Mouse (Mus musculus) thymus, postnatal 25 days (tissue): ENCODE measurements at regions not wholly inside any gene's neighbourhood (a gene's known extent, or its start where the extent isn't known, plus 50 kb on each side); places are given as distances from the start of the nearest gene placed in this dataset.

Experiments used
- DNase-seq: peaks from one replicate; pipeline ENCODE4 v3.0.0; 2022

DNA sequence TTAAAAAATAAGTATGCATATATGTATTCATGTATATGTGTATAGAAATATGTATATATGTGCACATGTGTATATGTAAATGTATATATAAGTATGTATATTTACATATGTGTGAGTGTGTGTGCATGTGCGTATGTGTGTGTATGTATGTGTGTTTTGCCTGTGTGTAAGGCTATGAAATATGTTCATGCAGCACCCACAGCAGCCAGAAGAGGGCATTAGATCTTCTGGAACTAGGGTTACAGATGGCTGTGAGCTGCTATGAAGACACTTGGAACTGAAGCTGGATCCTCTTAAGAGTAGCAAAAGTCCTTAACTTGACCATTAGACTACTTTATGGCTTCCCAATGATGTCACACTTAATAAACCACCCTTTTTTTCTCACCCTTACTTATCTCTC is 166.2 kb upstream of the Nampt start:
- peak; percentile 30 for DNase-seq

DNA sequence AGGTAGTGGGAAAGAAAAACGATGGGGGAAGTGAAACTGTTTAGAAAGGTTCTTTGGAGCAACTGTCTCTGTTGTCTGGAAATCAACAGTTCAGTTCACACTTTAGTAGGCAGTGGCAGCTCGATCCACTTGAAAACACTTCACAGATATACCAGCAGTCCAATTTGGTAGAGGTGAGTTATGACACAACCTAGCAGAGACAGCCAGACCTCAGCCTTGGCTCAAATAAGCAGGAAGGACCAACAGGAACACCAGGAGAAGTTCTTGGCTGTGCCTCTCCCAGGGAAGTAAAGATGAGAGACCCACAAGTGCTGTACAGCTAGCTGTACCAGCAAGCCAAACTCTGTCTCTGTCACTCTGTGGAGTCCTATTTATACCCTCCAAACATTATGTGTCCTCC is 163.2 kb upstream of the Nampt start:
- DNase-seq = no peak

DNA sequence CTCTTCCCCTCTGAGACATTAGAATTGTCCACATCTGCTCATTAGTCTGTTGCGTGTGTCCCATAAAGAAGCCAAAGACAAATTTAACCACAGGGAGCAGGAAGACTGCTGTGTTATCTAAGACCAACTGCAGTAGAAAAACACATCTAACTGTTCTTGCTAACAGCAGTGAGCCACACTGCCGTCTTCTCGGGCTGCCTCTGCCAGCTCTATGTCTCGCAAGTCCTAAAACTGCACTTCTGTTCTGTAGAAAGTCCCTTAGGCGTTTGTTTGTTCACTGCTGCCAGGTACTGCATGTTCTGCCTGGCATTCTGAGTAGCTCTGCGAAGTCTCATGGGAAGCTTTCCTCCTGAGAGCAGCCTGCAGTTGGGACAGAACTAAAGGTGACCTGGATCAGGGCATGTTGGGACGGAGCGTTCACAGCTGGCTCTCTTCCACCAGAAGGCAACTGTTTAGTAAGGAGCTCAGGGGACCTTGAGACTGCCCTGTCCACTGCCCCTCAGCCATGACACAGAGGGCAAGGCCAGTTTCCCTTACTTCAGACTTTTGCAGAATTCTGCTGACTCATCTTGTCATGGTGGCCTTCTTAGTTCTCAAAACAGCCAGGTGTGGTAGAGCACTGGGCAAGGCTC is 157.4 kb upstream of the Nampt start:
- no peak for DNase-seq

DNA sequence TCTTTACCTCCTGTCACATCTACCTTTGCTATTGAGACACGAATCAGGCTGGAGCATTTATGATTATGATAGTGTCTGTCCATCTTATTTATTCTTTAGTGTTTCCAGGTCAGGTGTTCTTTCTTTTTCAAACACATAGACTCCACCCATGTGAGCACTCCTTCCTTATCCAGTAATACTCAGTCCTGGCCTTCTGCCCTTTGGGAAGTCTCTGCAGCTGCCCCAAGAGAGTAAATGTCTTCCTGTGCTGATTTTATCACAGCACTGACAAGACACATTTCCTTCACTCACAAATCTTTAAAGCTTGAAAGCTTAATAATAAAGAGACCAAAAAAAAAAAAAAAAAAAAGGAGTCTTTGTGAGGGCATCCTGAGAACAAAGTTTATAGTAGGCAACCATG is 153.3 kb upstream of the Nampt start:
- no peak for DNase-seq

DNA sequence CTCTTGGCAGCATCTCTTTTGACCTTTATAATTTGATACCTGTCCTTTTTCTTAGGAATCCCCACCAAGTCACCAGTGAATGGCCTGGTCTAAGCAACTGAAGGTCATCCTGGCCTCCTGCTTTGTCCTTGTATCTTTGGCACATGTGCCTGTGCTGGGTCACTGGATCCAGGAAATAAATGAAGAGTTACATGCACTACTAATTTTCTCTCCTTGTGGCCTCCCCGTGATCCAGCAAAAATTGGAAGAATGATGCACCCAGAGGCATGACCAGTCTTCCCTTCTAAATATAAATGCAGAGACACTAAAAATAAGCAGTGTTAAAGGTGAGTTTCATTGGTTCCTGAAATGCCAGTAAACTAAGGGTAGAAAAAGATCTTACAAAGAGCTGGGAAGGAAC is 141.4 kb upstream of the Nampt start:
- no peak for DNase-seq

DNA sequence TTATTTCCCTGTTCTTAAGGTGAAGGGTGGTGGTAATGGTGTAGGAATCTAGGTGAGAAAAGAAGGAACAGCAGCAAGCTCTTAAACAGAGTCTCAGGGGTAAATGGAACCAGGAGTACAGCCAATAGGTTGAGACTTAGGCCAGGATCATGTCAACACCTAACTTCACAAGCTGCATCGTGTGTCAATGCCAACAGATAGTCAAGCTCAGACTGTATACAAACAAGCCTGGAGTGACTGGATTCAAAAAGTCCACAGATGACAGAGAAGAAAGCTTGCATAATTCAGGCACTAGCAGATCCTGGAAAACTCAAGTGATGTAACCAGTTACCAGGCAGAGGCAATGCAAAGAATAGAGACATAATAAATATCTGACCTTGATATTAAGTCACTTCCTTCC is 140.6 kb upstream of the Nampt start:
- no peak for DNase-seq

DNA sequence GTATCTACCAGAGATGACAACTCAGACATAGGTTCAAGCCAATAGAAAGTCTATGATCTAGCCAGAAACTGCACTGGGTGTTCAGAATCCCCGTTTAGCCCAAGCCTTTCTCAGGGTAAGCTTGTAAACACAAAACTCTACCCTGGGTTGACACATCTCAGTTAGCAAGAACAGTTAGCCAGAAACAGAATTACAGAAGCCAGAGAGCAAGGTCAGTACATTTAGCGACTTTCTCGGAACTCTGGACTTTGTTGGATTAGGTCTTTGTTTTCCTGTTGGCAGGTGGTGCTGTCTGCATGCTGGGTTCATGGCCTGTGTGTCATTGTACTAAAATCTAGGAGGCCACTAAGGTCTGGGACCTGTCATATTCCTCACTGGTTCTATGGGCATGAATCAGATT is 137.4 kb upstream of the Nampt start:
- no peak for DNase-seq

DNA sequence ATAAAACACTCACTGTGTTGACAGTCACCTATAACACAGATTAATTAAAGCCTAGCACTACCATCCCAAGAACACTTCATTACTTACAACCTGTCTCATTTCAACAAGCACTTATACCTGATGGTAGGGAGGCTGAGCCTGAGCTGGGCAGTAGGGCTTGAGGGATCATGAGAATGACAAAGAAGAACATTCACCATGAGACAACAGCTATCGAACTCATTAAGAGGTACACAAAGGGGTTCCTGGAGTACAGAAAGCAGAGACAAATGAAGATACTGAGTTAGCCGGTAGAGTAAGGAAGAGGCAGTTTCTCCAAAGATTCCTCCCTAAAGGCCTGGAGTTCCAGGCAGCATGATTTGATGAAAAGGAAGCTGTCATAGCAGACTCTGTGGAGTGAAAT is 136.0 kb upstream of the Nampt start:
- DNase-seq = no peak

DNA sequence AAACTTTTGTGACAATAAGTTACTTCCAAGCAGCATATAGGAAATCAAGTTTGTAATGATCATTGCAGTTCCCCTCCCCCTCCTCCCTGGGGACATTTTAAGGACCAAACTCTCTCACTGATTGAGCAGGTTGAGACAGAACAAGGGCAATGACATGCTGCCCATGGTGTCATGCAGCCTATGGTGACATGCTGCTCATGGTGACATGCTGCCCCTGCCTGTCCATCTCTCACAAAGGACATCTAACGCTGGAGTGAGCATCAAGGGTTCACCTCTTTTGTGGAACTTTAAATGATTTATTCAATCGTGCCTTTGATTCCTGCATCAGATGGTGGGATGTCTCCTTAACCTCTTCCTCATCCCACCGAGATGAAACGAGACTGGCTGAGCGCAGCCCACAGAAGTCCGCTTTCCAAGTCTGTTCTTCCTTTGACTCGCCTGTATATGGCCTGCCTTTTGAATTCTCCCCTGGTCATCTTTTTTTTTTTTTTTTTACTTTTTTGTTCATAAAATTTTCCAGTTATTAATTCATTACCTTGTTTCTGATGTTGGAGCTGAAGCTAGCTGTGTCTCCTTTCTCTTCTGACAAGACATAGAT is 133.5 kb upstream of the Nampt start:
- no peak for DNase-seq

DNA sequence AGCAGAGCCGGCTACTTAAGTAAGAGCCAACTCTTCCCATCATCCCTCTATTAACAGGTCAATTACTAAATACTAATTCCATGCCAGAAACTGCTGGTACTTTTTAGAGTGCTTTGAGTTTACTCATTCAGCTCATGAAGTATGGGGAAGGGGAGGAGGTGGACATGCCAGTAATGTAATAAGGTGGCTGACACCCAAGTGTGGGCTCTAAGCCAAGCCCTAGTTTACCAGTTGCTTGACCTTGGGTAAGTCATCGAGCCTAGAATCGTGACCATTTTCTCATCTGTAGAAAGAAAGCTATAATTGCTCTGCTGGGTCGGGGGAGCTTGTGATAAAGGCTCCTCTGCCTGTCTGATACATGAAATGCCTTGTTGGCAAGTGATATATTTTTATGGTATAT is 130.0 kb upstream of the Nampt start:
- DNase-seq = no peak

DNA sequence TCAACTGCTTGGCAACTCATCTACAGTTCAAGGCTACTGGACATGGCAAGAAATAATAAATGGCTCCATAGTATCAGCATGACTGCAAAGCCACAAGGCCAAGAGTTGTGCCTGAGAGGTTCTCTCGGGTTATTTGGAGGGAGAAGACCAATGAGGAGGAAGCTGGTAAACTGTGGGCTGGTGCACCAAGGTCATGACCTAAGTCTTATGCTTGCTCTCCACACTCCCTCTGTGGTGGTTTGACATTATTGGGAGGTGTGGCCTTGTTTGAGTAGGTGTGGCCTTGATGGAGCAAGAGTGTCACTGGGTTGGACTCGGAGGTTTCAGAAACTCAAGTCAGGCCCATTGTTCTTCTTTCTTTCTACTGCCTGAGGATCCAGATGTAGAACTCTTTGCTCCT is 129.2 kb upstream of the Nampt start:
- no peak for DNase-seq

DNA sequence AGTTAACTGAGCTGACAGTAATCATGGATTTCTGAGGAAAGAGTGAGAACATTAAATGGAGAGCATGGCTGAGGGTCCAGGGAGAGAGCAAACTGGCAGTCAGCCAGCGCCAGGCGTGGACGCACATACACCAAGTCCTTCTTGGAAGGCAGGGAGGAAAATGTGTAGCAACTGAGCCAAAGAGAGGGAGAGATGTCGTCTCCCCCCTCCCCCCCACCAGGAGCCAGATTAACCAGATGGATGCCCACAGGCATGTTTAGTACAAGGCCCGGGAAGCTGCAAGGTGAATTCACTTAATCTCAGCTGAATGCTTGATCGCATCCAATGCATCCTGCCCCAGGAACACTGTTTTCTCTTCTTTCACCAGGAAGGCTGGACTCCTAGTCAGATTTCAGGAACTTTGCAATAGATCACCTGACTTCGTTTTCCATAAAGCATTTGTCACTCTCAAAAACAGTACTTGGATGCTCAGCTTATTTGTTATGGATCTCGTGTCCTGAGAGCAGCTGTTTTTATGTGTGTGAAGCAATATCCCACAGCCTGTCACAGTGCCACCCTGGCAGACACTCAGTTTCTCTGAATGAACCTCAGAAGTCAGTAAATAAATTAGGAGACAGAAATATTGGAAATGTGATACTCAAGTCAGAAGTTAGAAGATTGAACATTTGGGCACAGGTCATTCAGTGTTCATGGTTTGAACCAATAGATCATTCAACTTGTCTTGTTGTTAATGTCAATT is 127.1 kb upstream of the Nampt start:
- DNase-seq = no peak

DNA sequence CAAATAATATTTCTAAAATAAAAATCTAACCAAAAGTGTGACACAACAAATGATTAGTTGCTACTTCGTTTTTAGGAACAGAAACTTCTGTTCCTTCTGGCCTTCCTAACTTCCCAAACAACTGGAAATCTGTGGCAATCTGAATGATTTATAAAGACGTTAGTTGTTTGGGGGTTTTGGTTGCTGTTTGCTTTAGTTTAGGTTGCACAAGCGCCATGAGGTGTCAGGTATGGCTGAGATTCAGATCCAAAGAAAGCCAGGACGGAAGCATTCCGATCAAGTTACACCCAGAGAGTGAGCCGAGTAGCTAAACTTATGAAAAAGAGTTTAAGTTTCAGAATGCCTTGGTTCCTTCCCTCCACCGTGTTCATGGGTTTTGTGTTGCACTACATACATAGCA is 126.4 kb upstream of the Nampt start:
- no peak for DNase-seq

DNA sequence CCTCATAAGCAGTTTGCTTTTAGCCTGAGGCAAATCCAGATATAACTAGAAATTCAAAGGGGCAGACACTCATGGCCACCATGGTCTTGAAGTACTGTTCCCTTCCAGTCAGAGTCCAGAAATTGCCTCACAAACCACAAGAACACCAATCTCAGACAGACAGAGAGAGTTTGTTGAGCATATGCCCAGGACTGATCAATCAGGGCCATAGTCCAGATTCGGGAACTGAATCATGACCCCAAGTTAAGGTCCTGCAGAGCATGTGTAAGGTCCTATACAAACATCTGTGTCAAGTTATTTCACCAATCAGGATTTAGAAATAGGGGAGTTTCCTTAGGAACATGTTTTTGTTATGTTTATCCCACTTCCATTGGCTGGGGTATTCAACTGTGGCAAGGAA is 125.7 kb upstream of the Nampt start:
- no peak for DNase-seq

DNA sequence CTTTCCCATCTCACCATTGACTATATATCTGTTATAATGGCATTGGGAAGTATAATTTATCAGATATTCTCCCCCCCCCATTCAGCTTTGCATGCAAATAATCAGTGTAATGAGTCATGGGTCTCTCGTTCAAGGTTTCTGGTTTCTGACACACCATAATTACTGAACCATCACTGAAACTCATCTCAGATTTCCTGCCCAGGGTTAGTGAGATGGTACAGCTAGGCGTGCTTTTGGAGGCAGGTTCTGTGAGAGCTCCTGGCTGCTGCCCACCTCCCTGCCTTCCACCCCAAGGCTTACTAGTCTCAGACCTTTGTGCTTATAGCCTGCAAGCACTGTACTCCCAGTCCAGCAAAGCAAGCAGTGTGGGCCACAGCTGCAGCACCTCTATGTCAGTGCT is 122.5 kb upstream of the Nampt start:
- DNase-seq = no peak

DNA sequence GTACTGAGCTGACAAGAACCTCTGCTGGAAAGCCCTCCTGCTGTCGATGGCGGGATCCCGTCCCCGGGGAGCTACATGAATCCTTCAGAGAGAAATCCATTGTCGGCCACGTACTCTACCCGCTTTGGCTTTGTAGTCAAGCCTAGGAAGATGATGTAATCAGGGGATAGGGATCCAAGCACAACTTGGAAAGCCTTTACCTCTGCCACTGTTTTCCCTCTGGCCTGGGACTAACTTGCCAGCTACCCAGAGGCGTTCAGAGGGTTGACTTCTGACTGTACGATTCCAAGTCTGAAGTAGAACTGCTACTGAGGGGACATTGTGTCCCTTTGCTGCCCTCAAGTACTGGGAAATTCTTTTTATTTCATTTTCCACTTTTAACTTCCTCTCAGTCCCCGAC is 110.2 kb upstream of the Nampt start:
- DNase-seq = no peak

DNA sequence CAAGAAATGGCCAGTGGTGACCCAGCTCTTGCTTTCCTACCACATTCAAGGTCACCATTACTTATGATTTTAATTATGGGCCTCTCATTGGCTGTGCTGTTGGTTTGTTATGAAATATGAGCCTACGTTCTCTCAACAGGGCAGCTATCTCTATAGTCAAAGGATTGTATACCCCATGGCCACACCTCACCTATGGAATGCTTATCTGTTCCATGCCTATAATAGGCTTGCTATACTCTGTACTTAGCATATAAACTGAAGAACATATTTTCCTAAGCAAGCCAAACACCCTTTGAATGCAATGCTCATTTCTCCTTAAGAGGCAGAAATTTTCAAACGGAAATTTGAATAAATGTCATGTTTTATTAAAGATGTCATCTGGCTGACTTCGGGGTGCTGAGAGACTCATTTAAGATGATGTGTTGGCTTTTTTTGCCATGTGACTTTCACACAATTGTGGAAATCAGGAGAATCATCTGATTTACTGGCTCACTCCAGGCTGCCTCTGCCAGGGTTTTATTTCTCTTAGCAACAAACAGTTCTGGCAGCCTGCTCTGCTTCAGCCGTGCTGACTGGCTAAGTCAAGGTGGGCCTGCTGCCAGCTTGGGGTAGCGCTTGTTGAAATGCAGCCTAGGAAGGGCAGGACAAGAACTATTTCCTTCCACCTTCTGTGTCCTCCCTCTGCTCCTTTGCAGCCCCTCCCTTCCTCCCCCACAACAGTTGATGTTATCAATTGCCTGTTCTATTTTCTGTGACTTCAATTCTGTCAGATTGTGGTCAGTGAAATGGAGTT is 102.0 kb upstream of the Nampt start:
- DNase-seq = no peak

DNA sequence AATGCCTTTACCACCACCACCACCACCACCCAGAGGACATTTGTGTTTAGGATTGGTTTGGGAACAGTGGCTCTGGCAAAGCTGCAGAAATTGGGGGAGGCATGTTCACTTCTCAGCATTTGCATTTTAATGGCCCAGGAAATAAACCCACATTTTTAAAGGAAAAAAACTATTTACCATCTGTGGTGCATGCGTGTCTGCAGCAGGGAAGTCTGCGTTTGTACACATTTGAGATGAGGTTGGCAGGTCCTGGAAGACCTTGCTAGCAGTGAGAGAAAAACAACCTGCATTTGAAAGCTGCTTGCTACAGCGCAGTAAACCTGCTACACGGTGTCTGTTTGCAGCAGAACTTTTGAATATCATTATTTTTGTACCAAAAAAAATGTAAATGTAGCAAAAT is 100.1 kb upstream of the Nampt start:
- DNase-seq = no peak

DNA sequence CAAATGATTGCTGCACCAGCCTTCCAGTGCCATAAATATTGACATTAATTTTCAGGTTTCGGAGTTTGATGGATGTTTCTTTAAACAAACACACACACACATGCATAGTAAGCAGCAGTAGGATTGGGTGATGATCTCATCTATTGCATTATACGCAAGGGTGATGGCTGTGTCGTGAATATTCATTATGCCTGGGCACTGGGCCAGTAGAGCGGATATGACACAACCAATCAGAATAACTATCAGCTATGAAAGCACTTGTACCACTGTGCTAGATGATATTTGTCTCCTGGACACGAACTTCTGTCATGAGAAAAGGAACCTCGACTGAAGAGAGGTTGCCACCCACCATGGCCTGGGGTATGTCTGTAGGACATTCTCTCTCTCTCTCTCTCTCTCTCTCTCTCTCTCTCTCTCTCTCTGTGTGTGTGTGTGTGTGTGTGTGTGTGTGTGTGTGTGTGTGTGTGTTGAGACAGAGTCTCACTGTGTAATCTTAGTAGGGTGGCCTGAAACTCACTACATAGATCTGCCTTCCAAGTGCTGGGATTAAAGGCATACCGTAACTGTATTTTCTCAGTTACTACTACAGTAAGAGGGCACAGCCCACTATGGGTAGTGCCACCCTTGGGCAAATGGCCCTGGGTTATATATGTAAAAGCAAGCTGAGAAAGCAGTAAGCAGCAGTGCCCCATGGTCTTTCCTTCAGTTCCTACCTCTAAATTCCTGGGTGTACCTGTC is 94.7 kb upstream of the Nampt start:
- DNase-seq = no peak

DNA sequence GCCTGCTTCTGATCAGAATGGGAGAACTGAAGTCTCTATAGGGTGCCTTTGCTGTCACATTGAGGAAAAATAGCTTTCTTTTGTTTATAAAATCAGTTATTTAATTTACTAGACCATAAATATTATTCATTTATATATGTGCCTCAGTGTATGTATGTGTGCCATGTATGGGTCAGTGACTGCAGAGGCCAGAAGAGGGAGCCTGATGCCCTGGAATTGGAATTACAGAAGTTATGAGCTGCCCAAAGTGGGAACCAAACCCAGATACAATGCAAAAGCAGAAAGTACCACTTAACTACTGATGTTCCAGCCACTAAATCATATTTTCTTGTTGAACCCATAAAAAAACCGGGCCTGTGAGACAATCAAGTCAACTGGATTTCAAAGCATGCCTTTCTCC is 91.8 kb upstream of the Nampt start:
- no peak for DNase-seq

DNA sequence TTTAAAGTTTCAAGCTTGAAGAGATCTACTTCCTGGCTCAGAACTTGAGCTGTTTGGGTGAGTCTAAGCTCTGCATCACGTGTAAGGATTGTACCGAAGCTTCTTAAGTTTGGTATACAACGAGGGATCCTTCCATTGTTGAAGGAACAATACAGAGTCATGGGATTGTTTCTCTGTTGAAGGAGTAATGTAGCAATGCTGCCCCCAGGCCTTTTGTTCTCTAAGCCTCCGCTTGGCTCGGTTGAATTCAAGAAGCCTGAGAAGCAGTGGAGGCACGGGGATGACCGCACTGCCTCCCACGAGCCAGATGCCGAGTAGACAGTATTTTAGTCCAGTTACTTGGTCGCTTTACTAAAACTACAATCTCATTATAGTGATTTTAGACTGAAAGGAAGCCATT is 90.9 kb upstream of the Nampt start:
- no peak for DNase-seq

DNA sequence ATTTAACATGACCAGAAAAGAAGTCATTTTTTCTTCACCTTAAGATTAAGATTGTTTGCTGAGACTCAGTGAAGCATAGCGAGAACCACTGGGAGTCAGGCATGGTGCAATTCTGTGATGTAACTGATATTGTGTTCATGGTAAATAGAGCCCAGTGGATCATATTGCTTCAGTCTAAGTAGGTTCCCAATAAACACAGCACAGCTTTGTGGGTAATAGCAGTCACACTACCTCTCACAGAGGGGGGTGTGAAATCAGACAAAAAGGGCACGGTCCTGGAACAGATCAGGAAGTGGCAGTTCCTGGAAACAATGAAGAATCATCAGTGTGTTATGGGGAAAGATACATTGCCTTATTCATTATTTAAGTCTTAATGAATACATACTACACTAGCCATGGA is 84.1 kb upstream of the Nampt start:
- DNase-seq = no peak

DNA sequence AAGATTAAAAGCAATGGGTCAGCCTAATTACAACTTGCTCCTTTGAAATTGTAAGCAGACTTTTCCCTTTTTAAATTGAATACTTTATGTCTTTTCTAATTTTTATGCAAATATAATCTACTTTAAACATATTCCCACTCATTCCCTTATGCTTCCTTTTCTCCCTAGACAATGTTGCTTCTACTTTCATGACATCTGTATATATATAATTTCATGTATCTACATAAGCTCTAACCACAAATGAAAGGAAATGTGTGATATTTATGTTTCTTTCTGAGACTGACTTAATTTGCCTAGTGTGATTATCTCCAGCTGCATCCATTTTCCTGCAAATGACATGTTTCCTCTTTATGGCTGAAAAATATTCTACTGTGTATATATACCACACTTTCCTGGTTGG is 77.9 kb upstream of the Nampt start:
- DNase-seq = no peak
